Mouse (Mus musculus) liver, adult (tissue): ENCODE data around the gene B630019K06Rik.
"Not testable (repeated sequence)": the region's sequence is repeated elsewhere in the genome, so short reads cannot be mapped to it uniquely, and the experiment has no call there.

Source experiments
- GATA4 ChIP-seq: IDR thresholded peaks from 2 replicates; pipeline ENCODE4 v1.6.1; 2014; ENCODE audit warnings: mild to moderate bottlenecking, low read length; ENCODE audit not compliant: insufficient replicate concordance

The B630019K06Rik gene

GRCm38 (mm10) chrX:8892343-8893155, at the start of gene B630019K06Rik:
Gene B630019K06Rik, plus strand, starts transcription at chrX:8892382.
- no peak for TF ChIP-seq GATA4

- TF ChIP-seq GATA4 = no peak
Observed at GRCm38 (mm10) chrX:8843694-8844093, 48.5 kb upstream of the B630019K06Rik start, which contains the start of gene Gm6592. Gene Gm6592, plus strand, starts transcription at chrX:8843994.

GRCm38 (mm10) chrX:8852486-8852885, 39.7 kb upstream of the B630019K06Rik start:
- TF ChIP-seq GATA4 = no peak

GRCm38 (mm10) chrX:8873953-8874352, 18.2 kb upstream of the B630019K06Rik start, which contains the start of gene Gm5751:
Gene Gm5751, plus strand, starts transcription at chrX:8874253.
- not testable (repeated sequence) for TF ChIP-seq GATA4

GRCm38 (mm10) chrX:8884336-8884735, 7.8 kb upstream of the B630019K06Rik start:
- TF ChIP-seq GATA4 = no peak

GRCm38 (mm10) chrX:8891975-8892342, 223 bp upstream of the B630019K06Rik start:
- no peak for TF ChIP-seq GATA4

- TF ChIP-seq GATA4 = no peak
Observed at GRCm38 (mm10) chrX:8893182-8893651, 1.0 kb downstream of the B630019K06Rik start.

GRCm38 (mm10) chrX:8900823-8901222, 8.6 kb downstream of the B630019K06Rik start:
- no peak for TF ChIP-seq GATA4

GRCm38 (mm10) chrX:8901906-8902472, 9.8 kb downstream of the B630019K06Rik start:
- no peak for TF ChIP-seq GATA4

- no peak for TF ChIP-seq GATA4
Observed at GRCm38 (mm10) chrX:8921080-8921479, 28.9 kb downstream of the B630019K06Rik start.

- no peak for TF ChIP-seq GATA4
Observed at GRCm38 (mm10) chrX:8921813-8922607, 29.8 kb downstream of the B630019K06Rik start.

GRCm38 (mm10) chrX:8927308-8927707, 35.1 kb downstream of the B630019K06Rik start:
- no peak for TF ChIP-seq GATA4

- no peak for TF ChIP-seq GATA4
Observed at GRCm38 (mm10) chrX:8944041-8944440, 51.9 kb downstream of the B630019K06Rik start.
